Mouse (Mus musculus) CH12.LX (cell line): Measurements from ENCODE around the gene Trappc13. TPM values are rescaled to one million over a fixed set of nuclear protein-coding genes. Genes with fewer than 3 reads are reported as not detected.
A peak's percentile ranks its signal among the peaks of the same experiment; 100 is the strongest.

Experiments
- DNase-seq: peaks from one replicate; pipeline ENCODE4 v3.0.0-alpha.2; 2013; ENCODE audit errors: extremely low read depth
- H3K27ac ChIP-seq: 2 replicates; pipeline ENCODE4 v1.5.1; 2012; ENCODE audit warnings: low read depth, mild to moderate bottlenecking, control low read depth, moderate library complexity; ENCODE audit not compliant: insufficient read depth
- H3K27me3 ChIP-seq: replicated peaks from 2 replicates; pipeline ENCODE3; 2012; ENCODE audit warnings: inconsistent platforms
- H3K36me3 ChIP-seq, 2 experiments: replicated peaks in 1 of 2; 2 replicates each; pipeline versions ENCODE3 to v1.6.1; 2012; ENCODE audit warnings: inconsistent platforms in 1 of 2, low read length in 1 of 2, mild to moderate bottlenecking in 1 of 2, mixed read lengths in 1 of 2, moderate library complexity in 1 of 2; ENCODE audit not compliant: control insufficient read depth in 1 of 2, insufficient read depth in 1 of 2
- H3K4me1 ChIP-seq, 2 experiments: 2 replicates each; pipeline ENCODE4 v1.6.1; 2012; ENCODE audit warnings: inconsistent platforms in 1 of 2, moderate library complexity in 1 of 2; ENCODE audit not compliant: insufficient read depth in 2 of 2, control insufficient read depth in 1 of 2
- H3K4me2 ChIP-seq: 2 replicates; pipeline ENCODE4 v1.6.1; 2012; ENCODE audit warnings: low read depth, mild to moderate bottlenecking, control low read depth; ENCODE audit not compliant: poor library complexity, insufficient read depth, severe bottlenecking
- H3K4me3 ChIP-seq, 3 experiments: fragments of 150-350 bp in 1 of 3; sonication (generic) in 1 of 3; replicated peaks in 1 of 3; 2 replicates each; pipeline versions ENCODE3 to v1.5.1; 2011 to 2012; ENCODE audit warnings: low read depth in 2 of 3, low read length in 2 of 3, mild to moderate bottlenecking in 2 of 3, moderate library complexity in 2 of 3, control low read depth in 1 of 3, improper control_type of control experiment in 1 of 3, inconsistent platforms in 1 of 3, mixed read lengths in 1 of 3; ENCODE audit not compliant: poor library complexity in 1 of 3
- H3K79me2 ChIP-seq: replicated peaks from 2 replicates; pipeline ENCODE4 v1.6.1; 2012; ENCODE audit warnings: mild to moderate bottlenecking, moderate library complexity; ENCODE audit not compliant: control insufficient read depth, poor library complexity, insufficient read depth, severe bottlenecking; ENCODE audit errors: extremely low read depth
- H3K9ac ChIP-seq: 2 replicates; pipeline ENCODE4 v1.6.1; 2012; ENCODE audit warnings: low read depth, mild to moderate bottlenecking, control low read depth, moderate library complexity; ENCODE audit not compliant: insufficient read depth
- H3K9me3 ChIP-seq: replicated peaks from 2 replicates; pipeline ENCODE3; 2012; ENCODE audit warnings: low read length, inconsistent platforms, mixed read lengths
- BHLHE40 ChIP-seq: IDR thresholded peaks from 2 replicates; pipeline ENCODE4 v1.6.1; 2011; ENCODE audit warnings: mild to moderate bottlenecking, low read depth, low read length, improper control_type of control experiment
- CHD1 ChIP-seq: IDR thresholded peaks from 2 replicates; pipeline ENCODE4 v1.6.1; 2012; ENCODE audit warnings: low read depth, low read length, improper control_type of control experiment, inconsistent platforms
- CHD2 ChIP-seq: IDR thresholded peaks from 2 replicates; pipeline ENCODE4 v1.6.1; 2011; ENCODE audit warnings: low read length, improper control_type of control experiment
- CTCF ChIP-seq, 2 experiments: IDR thresholded peaks in 1 of 2; conservative IDR thresholded peaks in 1 of 2; 2 replicates each; pipeline ENCODE4 v1.5.1; 2011 to 2012; ENCODE audit warnings: low read depth in 2 of 2, low read length in 2 of 2, improper control_type of control experiment in 1 of 2, inconsistent platforms in 1 of 2, mild to moderate bottlenecking in 1 of 2, moderate library complexity in 1 of 2
- E2F4 ChIP-seq: IDR thresholded peaks from 2 replicates; pipeline ENCODE4 v1.6.1; 2011; ENCODE audit warnings: low read depth, low read length, improper control_type of control experiment; ENCODE audit not compliant: insufficient replicate concordance
- ELF1 ChIP-seq: IDR thresholded peaks from 2 replicates; pipeline ENCODE4 v1.6.1; 2014; ENCODE audit warnings: low read depth, mild to moderate bottlenecking, inconsistent platforms, low read length, improper control_type of control experiment
- EP300 ChIP-seq: IDR thresholded peaks from 2 replicates; pipeline ENCODE4 v1.6.1; 2011; ENCODE audit warnings: low read length, improper control_type of control experiment
- ETS1 ChIP-seq: conservative IDR thresholded peaks from 2 replicates; pipeline ENCODE4 v1.6.1; 2012; ENCODE audit warnings: low read depth, mild to moderate bottlenecking, inconsistent platforms, low read length, improper control_type of control experiment, moderate library complexity
- GABPA ChIP-seq: IDR thresholded peaks from 2 replicates; pipeline ENCODE4 v1.6.1; 2012; ENCODE audit warnings: low read depth, low read length, improper control_type of control experiment, inconsistent platforms; ENCODE audit not compliant: insufficient replicate concordance
- HCFC1 ChIP-seq: IDR thresholded peaks from 2 replicates; pipeline ENCODE4 v1.6.1; 2012; ENCODE audit warnings: low read depth, mild to moderate bottlenecking, inconsistent platforms, low read length, improper control_type of control experiment
- IRF4 ChIP-seq: IDR thresholded peaks from 2 replicates; pipeline ENCODE4 v1.6.1; 2014; ENCODE audit warnings: low read depth, mild to moderate bottlenecking, inconsistent platforms, low read length, improper control_type of control experiment
- JUN ChIP-seq: IDR thresholded peaks from 2 replicates; pipeline ENCODE4 v1.6.1; 2011; ENCODE audit warnings: low read depth, mild to moderate bottlenecking, low read length, improper control_type of control experiment, moderate library complexity; ENCODE audit not compliant: insufficient read depth
- JUND ChIP-seq: conservative IDR thresholded peaks from 2 replicates; pipeline ENCODE4 v1.6.1; 2011; ENCODE audit warnings: low read depth, low read length, improper control_type of control experiment
- KAT2A ChIP-seq: IDR thresholded peaks from 2 replicates; pipeline ENCODE4 v1.6.1; 2012; ENCODE audit warnings: low read length, improper control_type of control experiment, inconsistent platforms; ENCODE audit not compliant: insufficient replicate concordance
- MAFK ChIP-seq: IDR thresholded peaks from 2 replicates; pipeline ENCODE4 v1.6.1; 2011; ENCODE audit warnings: low read length, improper control_type of control experiment; ENCODE audit not compliant: insufficient replicate concordance
- MAX ChIP-seq: IDR thresholded peaks from 2 replicates; pipeline ENCODE4 v1.6.1; 2011; ENCODE audit warnings: low read length, improper control_type of control experiment
- MAZ ChIP-seq: IDR thresholded peaks from 2 replicates; pipeline ENCODE4 v1.6.1; 2012; ENCODE audit warnings: low read depth, mild to moderate bottlenecking, inconsistent platforms, low read length, improper control_type of control experiment, moderate library complexity
- MEF2A ChIP-seq: IDR thresholded peaks from 2 replicates; pipeline ENCODE4 v1.6.1; 2014; ENCODE audit warnings: low read depth, mild to moderate bottlenecking, inconsistent platforms, low read length, improper control_type of control experiment, borderline replicate concordance
- MXI1 ChIP-seq: IDR thresholded peaks from 2 replicates; pipeline ENCODE4 v1.6.1; 2011; ENCODE audit warnings: mild to moderate bottlenecking, low read depth, low read length, improper control_type of control experiment
- MYC ChIP-seq: IDR thresholded peaks from 2 replicates; pipeline ENCODE4 v1.6.1; 2011; ENCODE audit warnings: low read depth, mild to moderate bottlenecking, improper control_type of control experiment, low read length
- NELFE ChIP-seq: IDR thresholded peaks from 2 replicates; pipeline ENCODE4 v1.6.1; 2011; ENCODE audit warnings: low read depth, low read length, improper control_type of control experiment
- PAX5 ChIP-seq: IDR thresholded peaks from 2 replicates; pipeline ENCODE4 v1.6.1; 2012; ENCODE audit warnings: low read length, inconsistent platforms, mixed read lengths
- POLR2A ChIP-seq: IDR thresholded peaks from 2 replicates; pipeline ENCODE4 v1.6.1; 2011; ENCODE audit warnings: low read depth, mild to moderate bottlenecking, improper control_type of control experiment, low read length
- POLR2AphosphoS2 ChIP-seq: IDR thresholded peaks from 2 replicates; pipeline ENCODE4 v1.6.1; 2011; ENCODE audit warnings: low read depth, low read length, improper control_type of control experiment
- RAD21 ChIP-seq: IDR thresholded peaks from 2 replicates; pipeline ENCODE4 v1.6.1; 2011; ENCODE audit warnings: low read depth, mild to moderate bottlenecking, low read length, improper control_type of control experiment, moderate library complexity
- SIN3A ChIP-seq: IDR thresholded peaks from 2 replicates; pipeline ENCODE4 v1.6.1; 2012; ENCODE audit warnings: low read length, improper control_type of control experiment, inconsistent platforms
- SMC3 ChIP-seq: IDR thresholded peaks from 2 replicates; pipeline ENCODE4 v1.6.1; 2011; ENCODE audit warnings: low read depth, low read length, improper control_type of control experiment
- TBP ChIP-seq: conservative IDR thresholded peaks from 2 replicates; pipeline ENCODE4 v1.6.1; 2011; ENCODE audit warnings: low read depth, low read length, improper control_type of control experiment
- TCF12 ChIP-seq: IDR thresholded peaks from 2 replicates; pipeline ENCODE4 v1.6.1; 2014; ENCODE audit warnings: low read depth, mild to moderate bottlenecking, inconsistent platforms, low read length, improper control_type of control experiment
- UBTF ChIP-seq: IDR thresholded peaks from 2 replicates; pipeline ENCODE4 v1.6.1; 2012; ENCODE audit warnings: low read depth, mild to moderate bottlenecking, inconsistent platforms, low read length, improper control_type of control experiment, moderate library complexity
- USF1 ChIP-seq: IDR thresholded peaks from 2 replicates; pipeline ENCODE4 v1.6.1; 2014; ENCODE audit warnings: low read depth, mild to moderate bottlenecking, inconsistent platforms, low read length, improper control_type of control experiment
- USF2 ChIP-seq: conservative IDR thresholded peaks from 2 replicates; pipeline ENCODE4 v1.6.1; 2011; ENCODE audit warnings: low read depth, low read length, improper control_type of control experiment
- ZC3H11A ChIP-seq: IDR thresholded peaks from 2 replicates; pipeline ENCODE4 v1.6.1; 2012; ENCODE audit warnings: low read depth, mild to moderate bottlenecking, inconsistent platforms, low read length, improper control_type of control experiment
- ZKSCAN1 ChIP-seq: IDR thresholded peaks from 2 replicates; pipeline ENCODE4 v1.6.1; 2012; ENCODE audit warnings: low read depth, inconsistent platforms, low read length, improper control_type of control experiment, borderline replicate concordance
- ZMIZ1 ChIP-seq: IDR thresholded peaks from 2 replicates; pipeline ENCODE4 v1.6.1; 2012; ENCODE audit warnings: low read depth, mild to moderate bottlenecking, inconsistent platforms, low read length, improper control_type of control experiment
- ZNF384 ChIP-seq: IDR thresholded peaks from 2 replicates; pipeline ENCODE4 v1.6.1; 2012; ENCODE audit warnings: low read depth, low read length, improper control_type of control experiment, inconsistent platforms
- dilution Hi-C: fragments of 300-500 bp; cut with MboI; formaldehyde crosslinking; loops from 2 replicates; pipeline ENCODE4 v1.14.3; 2020; ENCODE audit warnings: low sequenced_read_pairs; ENCODE audit not compliant: extremely low pct_unique_long_range_greater_than_20kb, extremely low pct_ligation_motif_present
- in situ Hi-C: fragments of 300-500 bp; cut with MboI; formaldehyde crosslinking; loops from 3 replicates; pipeline ENCODE4 v1.14.3; 2019; ENCODE audit warnings: low sequenced_read_pairs, low pct_ligation_motif_present, low pct_unique_long_range_greater_than_20kb, mixed read lengths
- polyA plus RNA-seq: library from polyadenylated mRNA; unstranded; fragments of >175 nt; gene quantifications from 2 replicates; pipeline ENCODE4 v1.2.1, GENCODE M21; 2012; ENCODE audit warnings: low read depth; ENCODE audit not compliant: insufficient read length
- total RNA-seq, 2 experiments: library from RNA; depleted of rRNA; stranded (reverse); fragments of 300-350 nt in 1 of 2; fragments of >200 nt in 1 of 2; gene quantifications; 2 replicates each; pipeline ENCODE4 v1.2.3; 2012 to 2014

The Trappc13 gene
- total and polyA plus RNA-seq, 3 experiments = 30.2 to 61.9 (median 34.6) TPM

DNA sequence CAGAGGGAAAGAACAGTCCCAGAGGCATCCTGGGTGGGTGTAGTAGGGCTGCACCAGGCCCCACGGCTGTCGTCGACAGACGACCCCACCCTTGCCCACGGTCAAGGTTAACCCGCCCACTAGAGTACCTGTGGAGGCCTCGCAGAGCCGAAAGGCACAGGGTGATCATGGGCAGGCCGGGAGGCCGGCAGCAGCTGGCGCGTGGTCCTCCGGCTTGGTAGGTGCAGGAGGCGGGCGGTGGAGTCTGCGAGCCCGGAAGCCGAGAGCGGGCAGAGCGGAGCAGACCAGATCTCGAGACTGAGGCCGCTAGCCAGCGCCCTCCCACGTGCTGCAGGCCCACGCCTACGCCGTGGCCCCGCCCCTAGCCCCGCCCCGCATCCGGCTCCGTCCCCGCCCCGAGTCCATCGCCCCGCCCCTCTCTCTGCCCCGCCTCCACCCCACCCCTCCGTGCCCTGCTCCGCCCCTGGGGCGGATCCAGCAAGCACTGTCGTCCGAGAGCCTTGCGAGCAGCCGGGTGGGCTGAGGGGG, 68.9 kb downstream of the Trappc13 start, which contains the start of the genes Nln and Sgtb:
Nln (minus strand) TSS at position 327 of the 528 bp plus-strand sequence.
Sgtb (plus strand) TSS at position 454 of the 528 bp plus-strand sequence.
- Histone ChIP-seq H3K27me3 (no peaks in the 10 kb centered on the region), H3K9me3 (peaks cover 5% of the 10 kb centered on the region), H3K4me3 (peak within 1 kb of the TSS; percentile 69 to 99 (median 87)), H3K36me3 (peaks cover 0 to 32% of the 10 kb centered on the region in 2 experiments), H3K27ac (peak within 1 kb of the TSS; percentile 68), H3K9ac (peak within 1 kb of the TSS; percentile 83), H3K79me2 (peaks cover 18% of the 10 kb centered on the region), H3K4me1 (peaks cover 0 to 17% of the 10 kb centered on the region in 2 experiments; a peak in 2 of 4 replicates), H3K4me2 (peak within 1 kb of the TSS; percentile 100)
- DNase-seq = peak; percentile 82
- in situ Hi-C loops = no loop called here
- dilution Hi-C loops = no loop called here
- no peak for TF ChIP-seq E2F4
- TF ChIP-seq MAZ = no peak
- TF ChIP-seq MYC = peak; percentile 75; the same call in 1 of the 2 replicates
- TF ChIP-seq ZC3H11A = no peak
- TF ChIP-seq UBTF = peak; percentile 79
- TF ChIP-seq ZKSCAN1 = 0 out of 2 replicates have a peak, but pooled peaks have one; percentile 4
- TF ChIP-seq USF1 = peak; percentile 72
- TF ChIP-seq IRF4 = peak; percentile 39; the same call in 1 of the 2 replicates
- no peak for TF ChIP-seq ZNF384
- TF ChIP-seq HCFC1 = no peak
- no peak for TF ChIP-seq CHD1
- TF ChIP-seq CHD2 = no peak
- TF ChIP-seq ETS1 = no peak
- TF ChIP-seq PAX5 = no peak
- TF ChIP-seq SIN3A = peak; percentile 92
- no peak for TF ChIP-seq SMC3
- TF ChIP-seq MEF2A = no peak
- peak; percentile 77 for TF ChIP-seq POLR2A
- TF ChIP-seq MXI1 = peak; percentile 98
- no peak for TF ChIP-seq GABPA
- TF ChIP-seq USF2 = no peak
- TF ChIP-seq KAT2A = no peak
- TF ChIP-seq CTCF (conservative IDR thresholded peaks at IDR 0.05 in 1 of 2, IDR thresholded peaks at IDR 0.05 in 1 of 2; ENCODE audit: low read depth in 2 of 2, low read length in 2 of 2) = no peak
- TF ChIP-seq JUN = no peak
- TF ChIP-seq MAFK = no peak
- TF ChIP-seq POLR2AphosphoS2 = no peak
- TF ChIP-seq RAD21 = no peak
- TF ChIP-seq MAX = peak; percentile 93
- no peak for TF ChIP-seq JUND
- TF ChIP-seq BHLHE40 = peak; percentile 86
- TF ChIP-seq TBP = 0 out of 2 replicates have a peak, but pooled peaks have one; percentile 33
- TF ChIP-seq ELF1 = peak; percentile 79
- peak; percentile 50 for TF ChIP-seq TCF12
- no peak for TF ChIP-seq EP300
- peak; percentile 80 for TF ChIP-seq NELFE
- TF ChIP-seq ZMIZ1 = peak; percentile 73; the same call in 1 of the 2 replicates
